Mouse (Mus musculus) neutrophil, adult 5-6 weeks (primary cell): ENCODE results near the gene Slc35b1. TPM values are rescaled to one million over a fixed set of nuclear protein-coding genes. Genes with fewer than 3 reads are reported as not detected.

Source experiments
- ATAC-seq: fragments of 151-379, 151-347 bp; 2 replicates; pipeline ENCODE4 v1.8.0; 2017; ENCODE audit warnings: mild to moderate bottlenecking, moderate TSS enrichment; ENCODE audit not compliant: insufficient number of reproducible peaks, poor library complexity, low FRiP score, severe bottlenecking; ENCODE audit errors: extremely low read depth
- total RNA-seq: library from RNA; stranded (forward); fragments of 200-1000 nt; gene quantifications from 2 replicates; pipeline ENCODE4 v1.2.3, GENCODE M21; 2017

Slc35b1 gene
- total RNA-seq = 29.1 and 35.5 TPM in 2 replicates

DNA sequence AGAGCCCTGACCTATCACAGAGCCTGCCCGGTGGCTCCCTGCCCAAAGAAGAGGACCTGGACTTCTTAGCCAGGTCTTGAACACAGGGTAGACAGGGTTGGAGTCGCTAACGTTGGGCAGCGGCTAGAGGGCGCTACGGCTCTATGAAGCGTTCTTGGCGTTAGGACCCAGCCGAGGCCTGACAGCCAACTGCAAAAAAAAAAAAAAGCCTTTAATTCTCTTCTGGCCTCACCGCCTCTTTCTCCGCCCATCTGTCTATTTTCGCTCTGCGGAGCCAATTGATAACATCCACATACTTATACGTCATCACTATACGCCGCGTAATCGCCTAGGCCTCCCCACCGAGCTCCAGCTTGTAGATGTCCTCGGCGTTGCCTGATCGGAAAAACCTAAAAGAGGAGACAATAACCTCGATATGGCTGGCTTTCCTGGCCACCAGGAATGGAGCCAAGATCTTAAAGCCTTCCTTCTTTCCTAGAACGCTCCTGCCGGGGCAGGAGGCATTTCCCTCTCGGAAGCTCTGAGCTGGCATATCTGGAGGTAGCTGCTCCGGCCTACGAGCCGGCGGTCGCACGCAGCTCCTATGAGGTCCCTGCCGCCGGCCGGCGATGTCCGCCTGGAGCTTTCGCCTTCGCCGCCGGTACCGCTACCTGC lies at the start of gene Slc35b1:
TSS of gene Slc35b1 (plus strand) at position 374 of the 654 bp plus-strand sequence.
- ATAC-seq = peak; percentile 90

DNA sequence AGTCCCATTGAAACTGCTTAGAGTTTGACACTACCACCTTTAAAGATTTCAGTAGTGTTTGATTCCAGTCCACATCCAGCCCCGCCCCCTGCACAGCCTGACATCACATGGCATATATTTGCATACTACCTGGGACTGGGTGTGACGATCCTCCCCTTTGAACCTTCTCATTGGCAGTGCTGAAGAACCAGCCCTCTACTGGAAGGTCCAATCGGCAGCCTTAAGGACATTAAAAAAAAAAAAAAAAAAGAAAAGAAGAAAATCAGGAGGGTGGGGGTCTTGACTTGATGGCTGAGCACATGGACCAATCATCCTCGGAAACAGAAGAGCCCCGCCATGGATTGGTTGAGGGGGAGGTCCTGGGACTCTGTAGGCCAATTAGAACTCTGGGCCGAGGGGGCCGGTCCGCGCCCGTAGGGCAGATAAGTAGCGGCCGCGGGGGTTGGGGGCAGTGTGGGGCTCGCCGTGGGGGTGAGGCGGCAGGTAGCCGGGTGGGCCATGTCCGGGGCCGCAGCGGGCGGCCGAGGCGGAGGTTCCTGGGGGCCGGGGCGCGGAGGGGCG lies 47.8 kb upstream of the Slc35b1 start, which contains the start of gene Fam117a:
TSS of gene Fam117a (plus strand) at position 451 of the 561 bp plus-strand sequence.
- peak; percentile 86 for ATAC-seq

DNA sequence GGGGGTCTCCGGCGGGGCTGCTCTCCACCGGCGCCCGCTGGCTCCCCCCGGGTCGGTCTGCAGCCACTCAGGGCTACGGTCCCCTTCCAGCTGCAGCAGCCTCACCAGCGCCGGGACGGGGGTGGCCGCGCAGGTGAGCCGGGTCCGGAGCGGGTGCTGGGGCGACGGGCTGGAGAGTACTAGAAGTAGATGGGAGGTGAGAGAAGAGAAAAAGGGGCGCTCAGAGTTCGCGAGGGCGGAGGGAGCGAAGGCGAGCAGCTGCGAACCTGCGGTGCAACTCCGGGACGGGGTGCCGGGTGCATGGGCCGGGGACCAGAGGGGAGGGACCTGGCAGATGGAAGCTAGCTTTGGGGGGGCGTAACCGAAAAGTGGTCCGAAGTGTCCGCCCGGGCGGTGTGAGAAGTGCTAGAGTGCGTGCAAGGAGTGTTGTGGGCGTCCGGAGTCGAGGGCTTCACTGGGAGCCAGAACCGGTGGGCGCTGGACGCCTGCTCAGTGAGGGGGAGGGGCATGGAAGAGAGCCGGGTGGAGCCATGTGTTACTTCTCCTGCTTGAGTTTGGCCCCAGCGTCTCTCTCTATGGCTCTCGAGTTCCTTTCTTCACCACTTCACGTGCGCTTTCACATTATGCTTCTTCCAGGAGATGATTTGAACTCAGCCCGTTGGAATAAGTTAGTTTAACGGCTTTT lies 47.2 kb upstream of the Slc35b1 start:
- peak; percentile 13; the same call in 1 of the 2 replicates for ATAC-seq

DNA sequence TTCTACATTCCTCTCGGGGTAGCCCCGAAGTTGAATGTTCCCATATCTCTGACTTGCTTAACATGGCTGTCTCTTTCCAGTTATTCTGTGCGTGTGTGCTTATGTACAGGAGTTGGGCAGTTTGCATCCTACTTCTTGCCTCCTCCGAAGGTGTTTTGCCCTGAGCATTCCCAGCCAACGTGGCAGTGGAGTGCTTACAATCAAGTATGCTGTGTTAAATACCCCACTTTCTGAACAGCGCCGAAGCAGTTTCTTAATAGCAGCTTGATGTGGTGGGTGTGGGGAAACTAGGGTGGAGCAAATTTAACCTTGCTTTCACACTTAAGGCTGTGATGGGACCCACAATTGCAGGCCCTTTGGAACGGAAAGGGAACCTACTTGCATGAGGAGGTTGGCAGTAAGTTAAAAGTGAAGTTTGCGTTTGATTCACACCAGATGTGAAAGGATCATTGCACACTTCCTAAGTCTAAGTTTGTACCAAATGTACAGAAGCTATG lies 46.6 kb upstream of the Slc35b1 start:
- ATAC-seq = no peak

DNA sequence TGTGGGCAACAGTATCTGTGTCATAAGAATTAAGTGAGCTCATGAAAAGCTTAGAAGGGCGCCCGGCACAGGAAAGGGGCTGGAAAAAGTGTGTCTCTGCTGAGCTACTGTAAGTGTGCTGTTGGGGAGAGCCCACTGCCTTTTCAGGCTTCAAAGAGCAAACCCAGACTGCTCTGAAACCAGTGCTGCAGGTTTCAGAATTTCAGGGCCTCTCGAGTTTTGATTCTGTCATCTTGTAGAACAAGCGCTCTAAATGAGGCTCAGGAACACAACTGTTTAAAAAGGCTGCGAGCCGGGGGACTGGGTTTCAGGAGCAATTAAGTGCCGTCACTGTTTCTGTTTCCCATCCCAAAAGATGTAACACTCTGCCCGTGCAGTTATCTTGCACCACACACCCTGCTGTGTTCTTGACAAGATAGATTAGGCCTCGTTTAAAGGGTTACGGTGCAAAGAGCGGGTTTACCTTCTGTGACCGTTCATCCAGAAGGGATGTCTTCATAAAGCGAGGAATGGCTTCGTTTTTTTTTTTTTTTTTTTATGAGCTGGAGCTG lies 44.9 kb upstream of the Slc35b1 start:
- ATAC-seq = no peak

DNA sequence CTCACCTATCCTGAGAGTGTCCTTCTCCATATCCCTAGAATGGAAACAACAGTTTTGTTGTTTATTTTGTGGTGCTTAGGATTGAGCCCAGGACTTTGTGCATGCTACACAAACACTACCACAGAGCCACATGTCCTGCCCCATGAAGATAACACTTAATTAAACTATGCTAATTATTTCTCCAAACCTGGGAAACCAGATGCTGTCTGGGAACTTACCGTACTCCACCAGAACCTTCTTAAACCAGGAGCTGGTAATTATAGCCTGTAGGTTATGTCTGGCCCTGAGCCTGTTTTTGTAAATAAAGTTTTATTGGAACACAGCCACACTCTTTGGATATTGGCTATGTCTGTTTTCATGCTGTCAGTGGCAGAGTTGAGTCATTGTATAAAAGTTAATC lies 44.2 kb upstream of the Slc35b1 start:
- ATAC-seq = no peak

DNA sequence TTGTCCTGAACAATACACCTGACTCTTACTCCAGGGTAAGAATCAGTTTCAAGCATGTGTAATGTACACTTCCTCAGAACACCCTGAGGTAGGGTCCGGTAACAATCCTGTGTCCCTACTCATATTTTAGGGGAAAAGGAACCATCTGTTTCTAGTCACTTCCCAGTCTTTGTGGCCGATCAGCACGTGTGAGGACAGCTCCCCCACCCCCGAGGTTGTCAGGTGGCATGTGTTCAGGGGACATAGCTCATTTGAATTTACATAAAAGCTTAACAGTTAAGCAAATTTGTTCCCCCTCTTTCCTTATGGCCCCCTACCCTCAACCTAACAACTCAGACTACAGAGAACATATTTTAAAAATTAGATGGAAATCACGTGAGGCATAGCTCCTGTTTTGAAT lies 43.8 kb upstream of the Slc35b1 start:
- ATAC-seq = no peak

DNA sequence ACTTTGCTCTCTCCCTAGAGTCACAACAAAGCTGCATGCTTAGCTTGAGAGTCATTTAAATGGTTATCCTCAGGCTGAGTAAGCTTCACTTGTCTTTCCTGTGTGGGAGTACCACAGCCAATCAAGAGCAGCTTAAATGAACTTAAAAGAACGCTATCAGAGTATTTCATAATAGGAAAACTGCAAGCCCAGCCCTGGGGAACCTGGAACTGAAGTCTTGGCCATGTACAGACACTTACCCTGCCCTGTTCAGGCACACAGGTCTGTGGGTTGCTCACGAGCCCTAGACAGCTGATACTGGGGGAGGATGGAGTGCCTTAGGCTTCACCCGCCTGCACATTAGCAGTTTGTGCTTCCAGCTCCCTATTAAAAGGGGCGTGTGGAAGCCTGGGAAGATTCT lies 41.3 kb upstream of the Slc35b1 start:
- ATAC-seq = no peak

DNA sequence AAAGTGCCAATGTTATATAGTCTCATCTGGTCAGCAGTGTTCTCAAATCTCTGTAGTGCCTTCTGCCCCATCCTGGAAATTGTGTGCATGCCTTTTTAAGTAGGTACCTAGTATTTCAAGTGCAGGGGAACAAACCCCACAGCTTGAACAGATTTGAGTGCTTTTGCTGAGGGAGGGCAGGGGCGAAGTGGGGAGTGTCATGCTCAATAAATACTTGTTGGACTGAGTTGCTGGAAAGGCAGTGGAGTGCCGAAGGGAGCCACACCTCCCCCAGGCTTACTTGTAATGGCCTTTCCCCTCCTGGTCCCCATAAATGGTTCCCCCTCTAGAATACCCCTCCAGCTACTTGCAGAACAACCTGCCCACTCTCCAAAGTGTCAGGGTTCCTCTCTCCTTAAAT lies 40.3 kb upstream of the Slc35b1 start:
- ATAC-seq = no peak

DNA sequence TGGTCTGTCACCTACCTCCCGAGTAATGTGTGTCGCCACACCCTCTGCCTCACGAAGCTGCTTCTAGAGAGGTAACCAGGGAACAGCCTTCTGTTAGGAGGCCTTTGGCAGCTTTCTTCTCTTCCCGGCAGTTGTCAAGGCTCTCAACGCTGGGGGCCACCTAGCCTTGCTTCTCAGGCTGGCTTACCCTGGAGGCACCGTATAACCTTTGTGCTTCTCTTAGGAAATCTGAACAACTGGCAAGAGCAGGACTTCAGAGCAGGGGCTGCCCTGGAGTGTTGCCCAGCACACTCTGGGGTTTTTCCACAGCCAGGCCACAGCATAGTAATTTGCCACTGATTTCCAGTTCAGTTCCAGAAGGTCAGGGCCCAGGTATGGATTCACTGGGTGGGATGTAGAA lies 34.2 kb upstream of the Slc35b1 start:
- no peak for ATAC-seq

DNA sequence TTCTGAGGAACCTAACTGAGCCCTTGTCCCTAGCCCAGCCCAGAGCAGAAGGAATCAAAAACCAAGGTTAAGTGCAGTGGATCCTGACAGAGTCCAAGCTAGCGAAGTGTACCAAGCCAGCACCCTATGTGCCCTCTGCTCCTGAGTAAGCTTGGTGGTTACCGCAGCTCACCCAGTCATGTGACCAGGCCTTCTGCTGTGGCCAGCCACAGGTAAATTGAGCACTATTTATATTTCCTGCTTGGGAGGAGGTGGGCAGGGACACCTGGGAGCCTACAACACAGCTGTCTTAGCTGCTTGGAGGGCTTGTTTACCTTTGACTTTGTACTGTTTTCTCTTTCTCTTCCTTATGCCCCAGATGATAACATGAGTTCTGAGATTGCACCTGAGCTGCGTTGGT lies 33.5 kb upstream of the Slc35b1 start:
- ATAC-seq = peak; percentile 17; the same call in 1 of the 2 replicates

DNA sequence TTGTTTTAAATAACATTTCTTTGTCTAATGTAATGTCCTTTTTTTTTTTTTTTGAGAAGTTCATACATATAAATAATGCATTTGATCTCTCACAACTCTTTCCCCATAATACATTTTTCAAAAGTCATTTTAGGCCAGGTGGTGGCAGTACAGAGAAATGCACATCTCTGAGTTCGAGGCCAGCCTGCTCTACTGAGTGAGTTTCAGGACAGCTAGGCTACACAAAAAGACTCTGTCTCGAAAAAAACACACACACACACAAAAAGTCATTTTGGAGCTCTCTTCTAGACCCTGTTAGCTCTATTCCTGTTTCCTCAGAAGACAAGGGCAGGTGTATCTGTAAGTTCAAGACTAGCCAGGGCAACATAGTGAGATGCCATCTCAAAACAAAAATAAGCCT lies 31.8 kb upstream of the Slc35b1 start:
- ATAC-seq = no peak

DNA sequence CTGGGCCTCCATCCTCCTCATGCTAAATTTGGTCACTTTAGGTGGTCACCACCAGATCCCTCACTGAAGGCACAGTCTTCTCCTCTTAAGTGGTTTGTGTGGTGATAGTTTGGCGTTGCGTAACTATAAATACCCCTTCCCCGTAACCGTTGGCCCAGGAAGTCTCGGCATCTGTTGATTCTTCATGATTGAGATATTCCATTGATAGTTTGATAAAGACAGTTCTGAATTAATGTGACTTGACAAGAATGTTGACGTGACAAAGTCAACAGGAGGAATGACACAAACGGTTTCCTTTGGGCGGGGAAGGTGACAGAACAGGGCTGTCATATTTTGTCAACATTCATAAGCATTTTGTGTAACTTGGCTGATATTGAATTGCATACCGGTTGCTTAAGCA lies 31.3 kb upstream of the Slc35b1 start:
- no peak for ATAC-seq

DNA sequence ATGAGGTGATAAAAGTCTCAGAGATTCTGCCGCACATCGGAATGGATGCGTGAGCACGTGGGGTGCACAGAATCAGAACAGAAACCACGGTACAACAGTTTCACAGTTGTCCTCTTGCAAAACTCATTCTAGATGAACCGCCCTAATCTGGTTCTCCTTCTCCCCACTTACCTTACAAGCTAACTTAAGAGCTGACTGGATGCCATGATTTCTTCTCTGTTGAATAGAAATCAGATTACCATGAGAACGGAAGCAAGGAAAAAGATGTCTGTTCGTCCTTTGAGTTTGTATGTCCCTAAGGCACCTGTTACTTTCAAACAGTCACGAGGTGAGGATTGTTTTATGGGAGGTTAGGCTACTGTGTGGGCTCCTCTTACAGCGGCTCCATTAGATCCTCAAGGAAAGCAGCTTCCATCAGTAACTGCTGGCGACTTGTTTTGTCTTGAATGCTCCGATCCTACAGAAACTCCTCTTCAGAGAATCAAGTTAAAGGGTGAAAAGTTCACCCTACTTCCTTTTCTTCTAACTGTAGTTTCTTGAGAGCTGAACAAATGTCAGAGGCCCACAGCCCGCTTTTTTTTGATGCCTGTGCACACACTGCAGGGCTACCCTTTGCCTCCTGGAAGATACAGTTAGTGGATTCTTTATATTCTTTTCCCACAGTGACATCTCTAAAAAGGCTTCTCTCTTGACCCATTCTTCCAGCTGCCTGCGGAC lies 30.1 kb upstream of the Slc35b1 start:
- peak; percentile 30; the same call in 1 of the 2 replicates for ATAC-seq

DNA sequence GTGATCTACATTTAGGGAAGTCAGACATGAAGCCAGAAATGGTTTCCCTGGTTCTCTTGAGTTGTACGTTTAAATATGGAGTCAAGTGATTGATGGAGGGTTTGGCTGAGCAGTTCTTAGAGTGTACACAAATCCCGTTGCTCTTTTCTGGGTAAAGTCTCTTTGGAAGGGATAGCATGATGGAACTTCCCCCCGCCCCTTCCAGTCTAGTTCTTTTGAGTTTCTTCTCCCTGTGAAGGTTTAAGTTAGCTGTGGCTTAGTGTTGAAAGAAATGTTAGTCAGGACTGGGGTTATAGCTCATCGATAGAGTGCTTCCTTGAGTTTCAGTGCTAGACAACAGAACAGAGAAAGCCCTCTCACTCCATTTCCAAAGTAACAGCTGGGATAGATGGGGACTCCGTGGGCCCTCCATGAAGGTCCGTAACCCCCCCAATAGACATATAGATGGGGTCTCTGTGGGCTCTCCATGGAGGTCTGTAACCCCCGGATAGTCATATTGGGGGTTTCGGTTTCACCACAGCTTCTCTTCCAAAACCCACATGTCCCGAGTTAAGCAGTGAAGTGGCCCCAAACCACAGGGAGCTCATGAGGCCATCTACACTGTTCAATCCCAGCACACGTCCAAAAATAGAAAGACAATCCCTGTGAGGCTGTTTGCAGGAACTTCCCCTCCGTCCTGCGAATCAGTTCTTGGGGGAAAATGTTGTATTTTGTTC lies 29.4 kb upstream of the Slc35b1 start:
- no peak for ATAC-seq

DNA sequence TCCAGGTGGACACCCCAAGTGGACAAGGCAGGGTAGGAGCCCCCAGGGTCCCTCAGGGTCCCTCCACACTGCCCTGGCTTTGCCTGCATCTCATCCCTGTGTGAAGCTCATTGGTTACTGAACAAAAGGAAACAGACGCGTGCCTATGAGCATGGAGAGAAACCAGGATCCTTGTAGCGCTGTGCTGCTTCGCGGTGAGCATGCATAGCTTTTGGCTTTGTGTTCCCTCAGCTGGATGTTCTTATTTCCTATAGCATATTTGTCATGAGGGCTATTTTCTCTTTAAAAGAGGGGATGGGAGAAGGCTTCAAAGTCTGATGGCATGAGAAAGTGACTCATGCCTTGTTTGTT lies 28.9 kb upstream of the Slc35b1 start:
- no peak for ATAC-seq

DNA sequence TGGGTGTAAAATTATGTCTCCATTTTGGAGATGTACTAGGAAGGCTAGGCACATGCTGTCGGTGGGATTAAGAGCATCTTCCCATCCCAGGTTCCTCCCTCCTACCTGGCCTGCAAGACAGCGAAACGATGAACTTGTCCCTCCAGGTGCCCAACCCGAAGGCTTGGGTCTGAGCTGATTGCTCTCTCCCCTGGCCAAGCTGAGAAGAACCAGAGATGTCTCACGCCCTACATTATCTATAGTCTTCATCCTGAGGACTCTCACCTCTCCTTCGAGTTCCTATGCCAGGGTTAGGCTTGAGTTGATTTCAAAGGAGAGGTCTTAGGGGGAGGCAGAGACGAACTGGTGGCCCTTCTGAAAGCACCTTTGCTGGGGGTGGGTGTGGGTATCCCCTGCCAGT lies 28.5 kb upstream of the Slc35b1 start:
- ATAC-seq = no peak

DNA sequence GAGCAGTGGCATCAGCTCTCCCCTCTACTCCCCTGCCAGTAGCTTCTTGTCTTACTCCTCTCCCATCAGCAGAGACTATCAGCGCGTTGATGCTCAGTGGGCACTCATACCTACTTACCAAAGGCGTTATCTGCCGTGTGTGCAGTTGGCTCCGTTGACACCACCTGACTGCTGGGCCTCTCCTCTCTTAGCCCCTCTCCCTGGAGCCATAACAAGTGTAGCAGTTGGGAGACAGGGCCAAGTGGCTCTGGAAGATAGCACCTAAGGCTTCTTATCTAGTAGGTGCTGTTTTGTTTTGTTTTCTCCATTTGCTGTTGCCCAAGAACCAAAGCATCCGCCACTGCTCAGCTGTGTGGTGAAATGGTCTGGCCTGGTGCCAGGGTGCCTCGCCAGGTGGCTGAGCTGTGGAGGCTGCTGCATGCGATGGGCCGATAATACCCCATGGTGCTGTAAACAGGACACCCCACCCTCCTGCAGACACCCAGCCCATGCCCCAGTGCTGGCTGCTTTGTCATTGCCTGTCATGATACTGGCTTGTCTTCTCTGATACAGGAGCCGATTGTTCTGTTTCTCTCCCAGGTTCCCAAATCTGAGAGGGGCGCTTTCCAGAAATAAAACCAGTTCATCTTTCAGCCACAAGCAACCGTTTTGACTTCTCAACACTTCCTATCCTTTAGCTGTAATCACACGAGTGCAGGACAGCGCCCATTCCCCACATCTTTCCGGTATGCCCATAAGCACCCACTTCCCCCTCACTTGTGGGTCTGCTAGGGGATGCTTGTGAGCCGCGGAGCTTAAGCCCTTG lies 27.8 kb upstream of the Slc35b1 start:
- peak; percentile 81 for ATAC-seq
